Mouse (Mus musculus) regulatory T cell (primary cell): ENCODE data around the gene Cln3.

Experiments used
- in situ Hi-C: fragments of 300-600 bp; cut with MboI, MseI; formaldehyde crosslinking; loops from one replicate; pipeline ENCODE4 v1.15.1; 2025; ENCODE audit warnings: high pct_unique_total_duplicates

Gene Cln3

DNA sequence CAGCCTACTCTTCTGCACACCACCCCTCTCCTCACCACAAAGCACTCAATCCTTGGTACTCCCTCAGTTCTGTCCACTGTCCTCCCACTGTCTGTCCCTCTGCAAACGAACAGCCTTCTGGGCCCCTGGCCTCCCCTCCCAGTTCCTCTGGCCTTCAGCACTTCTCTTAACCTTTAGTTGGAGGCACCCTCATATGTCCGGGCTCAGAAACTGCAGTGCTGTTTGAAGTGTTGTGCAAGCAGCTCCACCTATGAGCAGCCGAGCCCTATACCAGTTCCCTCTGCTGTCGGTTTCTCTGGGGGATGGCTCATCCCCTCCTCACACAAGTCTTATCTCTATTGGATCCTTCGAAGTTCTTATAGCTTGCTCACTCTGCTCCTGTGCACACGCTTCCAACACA is 10.8 kb upstream of the Cln3 start:
- in situ Hi-C loops, result no loop called here

- in situ Hi-C loops, result no loop called here
Observed at GRCm38 (mm10) chr7:126595890-126596289, 10.3 kb upstream of the Cln3 start.

DNA sequence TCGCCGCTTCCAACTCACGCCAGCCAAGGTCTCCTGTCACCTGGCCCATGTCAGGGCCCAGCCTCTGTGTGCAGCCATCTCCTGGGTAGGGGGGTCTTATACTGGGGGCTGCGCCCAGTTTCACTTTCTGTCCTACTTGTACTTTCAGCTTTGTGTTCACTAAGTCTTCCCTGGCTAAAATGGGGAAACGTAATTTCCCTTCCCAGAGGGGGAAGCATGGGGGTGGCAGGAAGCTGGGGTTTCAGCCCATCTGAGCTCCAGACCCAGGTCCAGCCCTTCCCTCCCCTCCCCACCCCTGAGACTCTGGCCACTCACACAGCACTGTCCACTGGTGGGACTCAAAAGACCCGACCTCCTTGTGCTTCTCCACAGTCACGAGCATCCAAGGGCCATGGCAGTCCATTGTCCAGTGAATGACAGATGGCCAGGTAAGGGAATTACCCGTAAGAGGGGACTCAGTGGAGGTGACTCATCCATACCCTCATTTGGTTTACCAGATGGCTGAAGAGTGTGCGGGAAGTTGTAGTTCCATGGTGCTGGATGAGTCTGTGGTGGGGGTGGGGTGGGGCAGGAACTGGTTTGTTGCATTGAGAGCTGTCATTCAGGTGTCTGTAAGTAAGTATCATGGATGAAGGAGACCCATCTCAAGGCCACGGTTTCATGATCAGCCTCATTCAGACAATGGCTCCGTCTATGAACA is 9.4 kb upstream of the Cln3 start, which contains the start of gene Il27:
Il27 (minus strand) TSS at position 80 of the 700 bp plus-strand sequence.
- in situ Hi-C loops, result no loop called here

DNA sequence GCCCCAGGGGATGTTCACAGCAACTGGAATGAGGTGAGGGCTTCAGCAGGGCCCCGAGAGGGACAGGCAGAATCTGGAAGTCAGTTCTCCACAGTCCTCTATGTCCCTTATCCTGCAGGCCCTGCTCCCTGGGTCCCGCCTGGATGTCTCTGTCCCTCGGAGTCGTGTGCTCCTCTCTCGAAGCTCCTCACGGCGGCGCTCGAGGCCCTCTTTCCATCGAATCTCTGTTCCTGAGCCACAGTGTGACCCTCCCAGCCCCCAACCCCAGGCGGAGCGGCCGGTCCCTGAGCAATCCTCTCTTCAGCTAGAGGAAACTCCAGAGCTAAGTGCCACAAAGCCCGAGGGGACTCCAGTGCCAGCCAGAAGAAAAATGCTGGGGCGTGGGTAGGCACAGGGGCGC is 2.2 kb upstream of the Cln3 start:
- in situ Hi-C loops, result loop anchor here (5.0 kb wide), 1 partner anchor 40 kb away; no protein-coding TSS in a partner anchor

GRCm38 (mm10) chr7:126586839-126587238 is 1.2 kb upstream of the Cln3 start:
- in situ Hi-C loops, result loop anchor here (5.0 kb wide), 1 partner anchor 40 kb away; no protein-coding TSS in a partner anchor

- in situ Hi-C loops, result no loop called here
Observed at GRCm38 (mm10) chr7:126584506-126584977, 1.1 kb downstream of the Cln3 start, which contains the start of gene Apobr. Gene Apobr (plus strand): TSS chr7:126584942.

GRCm38 (mm10) chr7:126583761-126584160 is 1.9 kb downstream of the Cln3 start:
- in situ Hi-C loops, result no loop called here

DNA sequence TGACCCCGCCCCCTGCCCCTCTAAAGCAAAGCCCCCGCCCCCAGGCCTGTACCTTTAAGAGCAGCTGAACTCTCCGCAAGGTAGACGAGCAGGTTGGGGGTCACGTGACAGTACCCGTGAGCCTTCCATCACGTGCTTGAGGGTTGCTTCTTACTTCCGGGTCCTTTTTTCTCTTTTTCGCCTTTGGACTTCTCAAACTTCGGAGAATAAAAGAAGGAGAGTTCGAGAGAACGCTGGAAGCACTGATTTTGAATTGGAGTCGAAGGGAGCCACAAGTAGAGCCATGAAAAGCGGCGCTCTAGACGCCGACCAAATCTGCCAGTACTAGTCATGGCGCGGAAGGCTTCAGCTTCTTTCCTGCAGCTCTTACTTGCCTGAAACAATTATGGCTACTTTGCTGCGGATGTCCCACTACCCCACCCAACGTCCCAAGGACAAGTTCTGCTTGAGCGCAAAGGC is 2.3 kb downstream of the Cln3 start:
- in situ Hi-C loops, result no loop called here

DNA sequence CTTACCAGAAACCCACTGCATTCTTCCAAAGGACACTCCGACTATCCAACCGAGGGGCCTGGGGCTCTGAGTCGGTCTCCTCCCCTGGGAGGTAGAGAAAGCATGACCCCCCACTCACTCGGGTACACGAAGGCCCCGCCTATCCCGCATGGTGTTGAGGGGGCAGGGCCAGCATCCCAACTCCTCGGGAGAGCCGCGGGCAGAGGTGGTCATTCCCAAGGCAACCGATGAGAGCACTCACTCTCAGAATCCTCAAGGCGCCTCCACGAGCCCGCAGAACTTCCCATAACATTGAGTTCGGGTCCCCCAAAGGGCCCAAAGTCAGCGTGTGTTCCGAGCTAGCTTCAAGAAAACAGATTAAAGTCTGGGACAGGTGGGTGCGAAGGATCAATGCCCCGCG is 2.9 kb downstream of the Cln3 start:
- in situ Hi-C loops, result no loop called here

- in situ Hi-C loops, result no loop called here
Observed at GRCm38 (mm10) chr7:126581661-126582060, 4.0 kb downstream of the Cln3 start.

DNA sequence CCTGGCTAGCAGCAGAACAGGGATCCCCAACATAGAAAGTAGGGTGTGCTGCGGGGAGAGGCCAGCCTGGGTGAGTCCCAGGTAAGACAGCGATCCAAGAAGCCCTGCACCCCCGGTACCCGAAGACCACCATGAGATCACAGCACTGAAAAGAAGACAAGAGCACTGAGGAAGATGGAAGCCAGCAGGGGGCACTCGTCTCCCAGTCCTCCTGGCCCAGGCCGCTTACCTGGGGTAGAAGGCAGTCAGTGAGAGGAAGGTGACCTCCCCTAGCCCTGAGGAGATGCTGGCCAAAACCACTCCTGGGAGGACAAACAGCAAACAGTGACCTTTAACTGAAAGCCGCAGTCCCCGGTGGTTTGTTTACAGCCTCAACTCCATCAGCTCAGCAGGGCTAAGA is 6.4 kb downstream of the Cln3 start:
- in situ Hi-C loops, result no loop called here

GRCm38 (mm10) chr7:126576946-126577345 is 8.7 kb downstream of the Cln3 start:
- in situ Hi-C loops, result no loop called here

GRCm38 (mm10) chr7:126566094-126566765 is 19.4 kb downstream of the Cln3 start, which contains the start of gene Eif3c:
Gene Eif3c (minus strand): TSS chr7:126566411.
- in situ Hi-C loops, result loop anchor here (5.0 kb wide), 1 partner anchor 71 kb away; no protein-coding TSS in a partner anchor

DNA sequence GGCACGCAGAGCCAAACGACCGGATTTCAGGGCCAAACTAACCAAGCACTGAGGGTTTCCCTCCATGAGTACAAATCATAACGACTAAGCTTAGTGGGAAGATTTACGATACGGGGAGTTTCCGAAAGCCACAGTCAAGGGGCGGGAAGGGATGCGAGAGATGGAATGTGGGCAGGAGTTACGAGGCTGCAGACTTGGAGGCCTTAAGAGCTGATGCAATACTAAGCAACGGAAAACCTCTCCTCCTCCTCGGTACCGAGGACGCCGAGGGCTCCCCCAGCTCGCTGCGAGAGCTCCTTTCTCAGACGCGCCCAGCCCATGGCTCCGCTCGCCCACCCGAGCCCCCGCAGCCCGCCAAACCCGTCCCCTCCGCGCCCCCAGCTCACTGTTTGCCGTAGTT is 19.9 kb downstream of the Cln3 start:
- in situ Hi-C loops, result loop anchor here (5.0 kb wide), 1 partner anchor 72 kb away; no protein-coding TSS in a partner anchor

DNA sequence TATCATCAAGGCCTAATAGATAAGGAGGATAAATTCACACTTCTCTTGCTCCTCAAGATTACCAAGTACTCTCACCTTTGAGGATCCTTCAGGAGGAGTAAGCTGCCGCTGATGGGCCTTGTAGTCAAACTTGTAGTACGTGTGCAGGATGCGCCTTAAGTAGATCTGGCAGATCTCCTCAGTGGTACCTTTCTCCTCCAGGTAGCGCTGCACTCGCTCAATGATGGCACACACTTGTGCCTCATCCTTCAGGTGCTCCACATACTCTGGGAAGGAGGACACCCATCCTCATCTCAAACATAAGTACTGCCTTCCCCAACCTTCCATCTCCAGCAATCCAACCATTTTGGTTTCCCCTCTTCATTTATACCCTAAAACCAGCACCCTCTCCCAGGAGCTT is 29.0 kb downstream of the Cln3 start:
- in situ Hi-C loops, result no loop called here

DNA sequence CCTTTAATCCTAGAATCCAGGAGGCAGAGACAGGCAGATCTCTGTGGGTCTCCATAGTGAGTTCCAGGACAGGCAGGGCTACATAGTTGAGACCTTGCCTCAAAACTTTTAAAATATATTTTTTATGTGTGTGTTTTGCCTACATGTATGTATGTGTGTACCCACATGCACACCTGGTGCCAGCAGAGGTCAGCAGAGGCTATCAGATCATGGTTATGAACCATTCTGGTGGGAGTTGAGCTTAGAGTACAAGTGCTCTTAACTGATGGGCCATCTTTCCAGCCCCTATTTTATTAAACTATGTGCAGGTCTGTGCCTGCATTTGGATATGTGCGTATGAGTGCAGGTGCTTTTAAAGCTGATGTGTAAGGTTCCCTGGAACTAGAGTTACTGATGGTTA is 30.8 kb downstream of the Cln3 start:
- in situ Hi-C loops, result no loop called here

GRCm38 (mm10) chr7:126545631-126546030 is 40.0 kb downstream of the Cln3 start:
- in situ Hi-C loops, result loop anchor here (5.0 kb wide), 1 partner anchor 772 kb away; no protein-coding TSS in a partner anchor

DNA sequence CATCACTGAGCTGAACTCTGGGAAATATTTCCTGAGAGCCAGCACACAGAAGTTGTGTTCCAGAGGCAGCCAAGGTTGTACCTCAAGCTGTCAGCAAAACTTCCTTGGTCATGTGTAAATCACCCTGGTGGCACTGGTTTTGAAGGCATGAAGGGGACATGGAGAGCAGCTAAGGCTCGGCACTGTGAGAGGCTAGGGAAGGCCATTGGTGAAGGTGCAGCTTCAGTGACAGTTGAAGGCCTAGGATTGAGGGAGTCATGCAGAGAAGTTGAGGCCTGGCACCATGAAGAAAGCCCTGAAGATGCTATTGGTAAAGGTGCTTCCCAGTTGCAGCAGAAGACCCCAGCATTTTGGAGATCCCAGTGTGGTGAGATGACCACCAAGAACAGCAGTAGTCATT is 44.0 kb downstream of the Cln3 start:
- in situ Hi-C loops, result no loop called here

GRCm38 (mm10) chr7:126537820-126538585 is 47.6 kb downstream of the Cln3 start:
- in situ Hi-C loops, result no loop called here

- in situ Hi-C loops, result no loop called here
Observed at GRCm38 (mm10) chr7:126536466-126536865, 49.2 kb downstream of the Cln3 start.

- in situ Hi-C loops, result no loop called here
Observed at GRCm38 (mm10) chr7:126535766-126536165, 49.9 kb downstream of the Cln3 start.

DNA sequence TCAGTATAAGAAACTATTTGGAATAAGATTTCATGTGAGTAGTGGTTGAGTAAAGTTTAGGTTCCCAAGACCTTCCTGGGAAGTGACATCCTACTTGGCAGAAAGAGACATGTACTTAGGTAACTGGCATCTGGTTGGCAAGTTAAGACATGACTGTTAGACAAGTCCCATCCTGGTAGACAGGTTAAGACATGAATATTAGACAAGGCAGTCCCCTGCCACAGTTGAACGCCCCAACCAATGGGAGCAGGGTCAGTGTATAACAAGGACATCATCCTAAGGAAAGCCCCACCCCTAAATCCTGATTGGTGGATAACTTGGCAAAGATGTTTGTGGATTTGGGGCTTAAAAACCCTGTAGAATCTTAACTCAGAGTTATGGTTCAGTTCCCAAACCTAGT is 52.2 kb downstream of the Cln3 start:
- in situ Hi-C loops, result no loop called here
